Mouse (Mus musculus): ENCODE data around the gene Irgm2. TPM values are rescaled to one million over a fixed set of nuclear protein-coding genes. Genes with fewer than 3 reads are reported as not detected.
"Not testable (repeated sequence)": the region's sequence is repeated elsewhere in the genome, so short reads cannot be mapped to it uniquely, and the experiment has no call there.

Gene Irgm2
- total RNA-seq, 2 experiments from 2014 or later = 8.7 to 14.6 TPM

DNA sequence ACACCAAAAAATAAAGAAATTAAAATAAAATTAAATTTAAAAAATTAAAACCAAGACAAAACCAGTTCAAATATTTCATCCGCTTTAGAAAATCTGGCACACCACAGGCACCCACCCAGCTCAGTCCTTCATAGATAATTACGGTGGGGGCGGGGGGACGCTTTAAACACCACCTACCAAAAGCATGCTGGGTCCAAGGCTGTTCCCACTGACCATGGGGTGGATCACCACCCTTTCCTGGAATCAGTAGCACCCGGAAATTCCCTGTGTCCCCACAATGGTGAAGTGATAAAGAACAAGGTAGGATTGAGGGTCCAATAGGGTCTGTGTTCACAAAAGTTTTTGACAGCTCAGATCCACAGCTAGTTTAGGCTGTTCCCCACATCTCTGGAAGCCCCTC is 16.4 kb downstream of the Irgm2 start:
- peak overlapping the region; percentile 92; the same call in 1 of the 2 replicates for H3K27ac ChIP-seq
- no peak for TF ChIP-seq CTCF (IDR thresholded peaks at IDR 0.05)
- DNase-seq = no peak
- peak overlapping the region; percentile 88 for H3K4me3 ChIP-seq
- intact Hi-C loops (cut with DNase I) = no loop called here

DNA sequence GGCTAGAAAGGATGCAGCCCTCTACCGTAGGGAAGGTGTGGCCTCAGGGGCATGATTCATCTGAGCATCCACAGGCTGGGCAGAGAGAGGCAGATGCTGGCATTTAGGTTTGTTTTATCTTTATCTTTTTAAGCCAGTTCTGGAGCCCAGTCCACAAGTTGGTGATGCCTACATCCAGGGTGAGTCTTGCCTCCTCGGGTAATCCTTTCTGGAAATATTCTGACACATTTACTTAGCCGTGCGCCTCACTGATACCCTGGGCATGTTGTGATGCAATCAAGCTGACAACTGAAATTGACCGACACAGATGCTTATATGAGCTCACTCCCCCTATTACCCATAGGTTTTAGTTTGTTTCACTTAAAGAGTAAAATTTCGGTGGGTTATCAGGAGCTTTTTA is 17.4 kb downstream of the Irgm2 start:
- no peak for DNase-seq
- no peak for TF ChIP-seq CTCF (IDR thresholded peaks at IDR 0.05)
- intact Hi-C loops (cut with DNase I) = no loop called here
- Histone ChIP-seq H3K4me3 (peak overlapping the region; percentile 13; the same call in 1 of the 2 replicates), H3K27ac (no peak overlapping the region)

DNA sequence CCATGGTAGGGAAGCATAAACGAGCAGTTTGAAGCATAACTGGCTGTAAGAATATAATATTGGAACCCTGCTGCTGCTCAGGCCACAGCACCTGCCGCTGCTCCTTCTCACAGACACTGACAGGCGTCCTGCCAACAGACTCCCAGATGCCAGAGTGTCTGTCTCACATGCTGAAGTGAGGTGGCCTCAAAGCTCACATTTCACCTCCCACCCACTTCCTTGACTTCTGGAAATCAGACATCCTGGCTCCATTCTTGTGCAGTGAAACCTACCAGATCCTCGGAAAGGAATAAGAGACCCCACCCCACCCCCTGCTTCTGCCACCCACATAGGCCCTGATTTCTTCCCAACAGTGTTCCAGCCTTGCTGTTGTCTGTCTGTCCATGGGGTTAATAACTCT is 24.3 kb downstream of the Irgm2 start:
- Histone ChIP-seq H3K27ac (peak overlapping the region; percentile 71), H3K4me3 (no peak overlapping the region)
- peak; percentile 85 for DNase-seq
- TF ChIP-seq CTCF (IDR thresholded peaks at IDR 0.05) = no peak
- intact Hi-C loops (cut with DNase I) = no loop called here

DNA sequence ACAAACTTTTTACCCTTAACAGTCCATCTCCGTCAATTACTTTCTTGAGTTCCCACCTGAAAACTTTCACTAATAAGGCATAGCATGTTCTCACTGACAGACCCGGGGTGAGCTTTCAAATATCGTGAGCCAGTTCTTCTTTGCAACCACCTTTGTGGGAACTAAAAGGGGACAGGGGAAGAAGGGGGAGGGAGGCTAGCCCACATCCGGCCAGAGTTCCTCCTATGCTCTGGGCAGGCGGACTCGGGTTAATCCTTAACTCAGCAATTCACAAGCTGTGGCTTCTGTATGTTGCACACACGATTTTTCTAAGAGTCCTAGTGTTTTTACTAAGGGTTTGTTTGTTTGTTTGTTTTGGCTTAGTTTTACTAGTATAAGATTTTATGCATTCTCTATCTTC is 24.9 kb downstream of the Irgm2 start:
- no peak for TF ChIP-seq CTCF (IDR thresholded peaks at IDR 0.05)
- Histone ChIP-seq H3K27ac (peak overlapping the region; percentile 71), H3K4me3 (no peak overlapping the region)
- peak; percentile 28 for DNase-seq
- intact Hi-C loops (cut with DNase I) = no loop called here

DNA sequence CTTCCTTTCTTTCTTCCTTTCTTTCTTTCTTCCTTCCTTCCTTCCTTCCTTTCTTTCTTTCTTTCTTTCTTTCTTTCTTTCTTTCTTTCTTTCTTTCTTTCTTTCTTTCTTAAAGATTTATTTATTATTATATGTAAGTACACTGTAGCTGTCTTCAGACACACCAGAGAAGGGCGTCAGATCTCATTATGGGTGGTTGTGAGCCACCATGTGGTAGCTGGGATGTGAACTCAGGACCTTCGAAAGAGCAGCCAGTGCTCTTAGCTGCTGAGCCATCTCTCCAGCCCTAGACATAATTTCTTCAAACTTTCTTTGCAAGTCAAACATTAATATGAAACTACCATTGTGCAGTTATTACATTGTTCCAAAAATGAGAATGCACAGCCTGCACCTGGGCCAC is 25.5 kb downstream of the Irgm2 start:
- H3K4me3 ChIP-seq, DNase-seq: not testable (repeated sequence)
- intact Hi-C loops (cut with DNase I) = loop anchor here (1.0 to 5.0 kb wide), 2 partner anchors 46 to 77 kb away; no protein-coding TSS in a partner anchor
- H3K27ac ChIP-seq = peak overlapping the region; percentile 71; the same call in 1 of the 2 replicates

DNA sequence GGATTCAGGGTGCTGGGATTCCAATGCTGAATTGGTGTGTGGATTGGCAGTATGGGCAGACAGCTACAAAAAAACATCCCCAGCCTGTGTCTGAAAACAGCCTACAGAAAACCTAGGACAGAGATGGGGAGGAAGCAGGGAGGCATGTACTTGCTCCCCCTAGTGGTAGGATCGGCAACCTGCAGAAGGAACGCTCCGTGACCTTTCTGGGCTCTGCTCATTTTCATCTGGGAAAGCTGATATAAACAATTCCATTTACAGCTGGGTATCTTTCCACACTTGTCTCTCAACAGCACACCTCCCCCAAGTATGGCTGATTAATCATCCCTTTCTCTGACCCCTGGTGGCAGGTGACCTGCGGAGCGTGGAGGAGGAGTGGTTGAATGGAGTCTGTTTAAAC is 26.2 kb downstream of the Irgm2 start:
- H3K27ac ChIP-seq = peak overlapping the region; percentile 68
- DNase-seq = peak; percentile 80
- H3K4me3 ChIP-seq = peak overlapping the region; percentile 30; the same call in 1 of the 2 replicates
- intact Hi-C loops (cut with DNase I) = loop anchor here (1.0 to 5.0 kb wide), 2 partner anchors 46 to 77 kb away; no protein-coding TSS in a partner anchor
- peak; percentile 99; the same call in 1 of the 2 replicates for TF ChIP-seq CTCF (IDR thresholded peaks at IDR 0.05)

DNA sequence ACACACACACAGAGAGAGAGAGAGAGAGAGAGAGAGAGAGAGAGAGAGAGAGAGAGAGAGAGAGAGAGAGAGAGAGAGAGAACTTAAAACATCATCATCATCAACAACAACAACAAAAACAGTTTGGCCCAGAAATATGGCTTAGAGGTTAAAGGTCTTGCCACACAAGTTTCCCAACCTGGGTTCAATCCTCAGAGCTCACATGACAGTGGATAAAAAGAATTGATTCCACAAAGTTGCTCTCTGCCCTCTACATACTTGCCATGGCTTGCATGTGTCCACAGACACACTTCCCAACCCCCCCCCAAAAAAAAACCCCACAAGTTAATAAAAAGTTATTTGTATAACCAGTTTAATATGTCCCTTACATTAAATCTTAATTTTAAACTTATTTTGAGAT is 27.0 kb downstream of the Irgm2 start:
- intact Hi-C loops (cut with DNase I) = loop anchor here (5.0 kb wide), 1 partner anchor 76 kb away; no protein-coding TSS in a partner anchor
- Histone ChIP-seq H3K4me3 (no peak overlapping the region), H3K27ac (no peak overlapping the region)
- DNase-seq = no peak
- no peak for TF ChIP-seq CTCF (IDR thresholded peaks at IDR 0.05)

DNA sequence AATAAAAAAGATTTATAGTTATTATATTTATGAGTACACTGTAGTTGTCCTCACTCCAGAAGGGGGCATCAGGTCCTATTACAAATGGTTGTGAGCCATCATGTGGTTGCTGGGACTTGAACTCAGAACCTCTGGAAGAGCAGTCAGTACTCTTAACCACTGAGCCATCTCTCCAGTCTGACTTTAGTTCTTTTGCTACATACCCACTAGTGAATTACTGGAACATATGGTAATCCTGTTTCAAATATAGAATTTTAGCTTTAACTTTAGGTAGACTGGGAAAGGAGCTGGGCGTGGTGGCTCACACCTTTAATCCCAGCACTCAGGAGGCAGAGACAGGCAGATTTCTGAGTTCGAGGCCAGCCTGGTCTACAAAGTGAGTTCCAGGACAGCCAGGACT is 28.6 kb downstream of the Irgm2 start:
- intact Hi-C loops (cut with DNase I) = loop anchor here (5.0 kb wide), 1 partner anchor 74 kb away; no protein-coding TSS in a partner anchor
- H3K4me3 ChIP-seq, H3K27ac ChIP-seq, DNase-seq: not testable (repeated sequence)

DNA sequence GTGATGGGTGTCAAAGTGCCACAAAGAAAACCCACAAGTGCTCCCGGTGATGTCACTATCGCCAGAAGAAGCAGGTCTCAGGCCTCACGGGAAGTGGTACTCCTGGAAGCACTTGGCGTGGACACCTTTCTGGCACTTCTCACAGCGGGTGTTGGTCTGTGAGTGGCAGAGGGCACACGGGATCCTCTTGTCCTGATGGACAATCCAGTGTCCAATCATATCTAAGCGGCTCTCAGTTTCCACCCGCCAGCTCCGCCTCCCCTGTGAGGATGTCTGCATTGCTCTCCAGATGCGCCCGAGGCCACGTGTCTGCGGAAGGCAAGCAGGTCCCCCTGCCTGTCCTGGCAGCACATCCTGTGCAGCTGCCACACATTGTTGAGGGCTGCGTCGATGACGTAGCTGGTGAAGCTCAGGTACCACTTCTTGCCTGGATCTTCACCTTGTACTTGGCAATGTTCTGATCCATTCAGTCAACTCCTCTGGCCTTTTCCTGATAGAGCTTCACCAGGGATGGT is 31.0 kb downstream of the Irgm2 start:
- intact Hi-C loops (cut with DNase I) = no loop called here
- DNase-seq = no peak
- no peak for TF ChIP-seq CTCF (IDR thresholded peaks at IDR 0.05)
- H3K27ac ChIP-seq = no peak overlapping the region
- no peak overlapping the region for H3K4me3 ChIP-seq

DNA sequence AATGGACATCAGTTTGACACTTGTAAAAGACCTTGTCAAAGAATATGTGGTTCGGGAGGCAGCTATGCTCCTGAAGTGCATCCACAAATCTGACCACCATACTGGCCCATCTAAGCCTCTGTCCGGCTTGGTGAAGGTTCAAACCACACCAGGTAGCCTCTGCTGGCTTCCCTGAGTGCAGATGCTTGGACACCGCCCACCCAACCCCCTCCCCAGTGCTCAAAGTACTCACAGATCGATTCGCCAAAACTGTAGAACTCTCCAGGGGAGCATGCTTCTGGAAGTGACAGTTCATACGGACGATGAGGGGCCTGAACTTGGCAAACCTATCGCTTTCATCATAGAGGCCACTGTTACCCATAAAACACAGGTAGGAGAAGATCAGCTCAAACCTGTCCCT is 31.7 kb downstream of the Irgm2 start:
- intact Hi-C loops (cut with DNase I) = no loop called here
- H3K27ac ChIP-seq = no peak overlapping the region
- no peak for TF ChIP-seq CTCF (IDR thresholded peaks at IDR 0.05)
- no peak for DNase-seq
- H3K4me3 ChIP-seq = no peak overlapping the region

DNA sequence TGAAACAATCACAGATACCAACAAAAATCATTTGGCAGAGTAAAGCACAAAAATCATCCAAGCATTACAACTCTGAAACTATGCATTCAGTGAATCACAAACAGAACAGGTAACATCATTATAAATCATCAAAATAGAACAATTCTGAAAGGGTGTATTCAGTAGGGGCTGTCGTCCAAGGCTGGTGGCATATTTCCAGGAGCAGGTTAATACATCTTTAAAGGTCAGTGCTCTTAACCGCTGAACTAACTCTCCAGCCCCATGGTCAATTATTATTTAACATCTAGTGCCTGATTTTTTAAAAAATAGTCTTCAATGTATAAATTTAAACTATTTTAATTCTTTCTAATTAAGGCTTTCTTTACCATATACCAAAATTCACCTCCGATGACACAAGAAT is 35.1 kb downstream of the Irgm2 start:
- intact Hi-C loops (cut with DNase I); DNase-seq: not testable (repeated sequence)

DNA sequence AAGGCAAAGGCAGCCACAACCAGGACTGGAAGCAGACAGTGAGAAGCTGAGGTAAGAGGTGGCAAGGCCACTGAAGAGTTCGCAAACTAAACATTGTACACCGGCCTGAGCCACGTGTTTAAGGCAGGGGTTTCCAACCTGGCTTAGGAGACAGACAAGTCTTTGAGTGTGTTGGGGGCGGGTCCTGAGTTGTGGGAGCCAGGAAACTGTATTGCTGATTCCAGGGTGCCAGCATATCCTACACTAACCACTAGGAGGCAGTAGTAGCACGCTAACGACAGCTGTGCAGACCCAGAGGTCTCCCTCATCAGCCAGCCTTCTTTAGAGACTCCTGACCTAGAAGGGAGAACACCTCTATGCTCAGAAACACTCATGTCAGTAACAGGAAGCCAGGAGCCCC is 35.7 kb downstream of the Irgm2 start:
- no peak overlapping the region for H3K4me3 ChIP-seq
- intact Hi-C loops (cut with DNase I) = loop anchor here (5.0 kb wide), 1 partner anchor 352 kb away; no protein-coding TSS in a partner anchor
- no peak overlapping the region for H3K27ac ChIP-seq
- DNase-seq = no peak
- peak; percentile 72 for TF ChIP-seq CTCF (IDR thresholded peaks at IDR 0.05)

More for the DNA sequence above, 35.1 kb downstream of the Irgm2 start:
- not testable (repeated sequence) for H3K4me3 ChIP-seq, H3K27ac ChIP-seq

DNA sequence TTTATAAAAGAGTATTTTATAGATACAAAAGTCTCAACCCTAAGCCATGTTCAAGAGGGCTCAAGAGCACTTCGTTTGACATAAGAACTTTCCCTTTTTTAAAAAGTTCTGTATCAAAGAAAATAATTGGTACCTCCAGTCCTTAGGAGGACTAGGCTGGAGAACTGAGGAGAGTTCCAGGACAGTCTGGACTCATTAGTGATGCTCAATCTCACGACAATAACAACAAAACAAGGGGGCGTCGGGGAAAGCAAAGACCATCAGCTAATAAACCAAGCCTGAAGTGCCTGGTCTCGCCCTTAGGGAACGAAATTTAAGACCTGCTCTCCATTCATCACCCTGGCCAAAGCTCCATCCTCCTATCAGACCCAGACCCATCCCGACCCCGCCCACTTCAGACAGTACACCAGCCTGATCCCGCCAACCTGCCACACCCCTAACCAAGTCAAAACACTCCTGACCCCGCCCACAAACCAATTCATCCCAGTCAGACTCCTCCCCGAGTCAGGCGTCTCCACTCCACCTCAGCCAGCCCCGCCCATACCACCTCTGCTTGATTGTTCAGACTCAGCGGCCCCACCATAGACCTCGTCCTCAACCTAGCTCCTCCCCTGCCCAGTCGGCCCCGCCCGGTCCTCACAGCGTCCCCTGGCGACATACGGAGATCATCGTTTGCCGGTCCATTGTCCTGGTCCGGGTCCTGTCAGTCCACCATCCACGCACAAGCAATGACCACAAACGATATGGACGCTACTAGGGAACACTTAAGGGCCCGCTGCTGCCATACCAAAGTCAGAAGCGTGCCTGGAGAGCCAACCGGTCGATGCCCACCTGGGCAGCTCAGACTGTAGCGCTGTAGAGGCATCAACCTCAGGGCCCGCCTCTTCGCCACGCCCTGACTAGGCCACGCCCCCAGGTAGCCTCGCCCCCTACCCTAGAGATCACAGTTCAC is 39.7 kb downstream of the Irgm2 start:
- DNase-seq = peak; percentile 62
- Histone ChIP-seq H3K4me3 (peak overlapping the region; percentile 62), H3K27ac (no peak overlapping the region; the same call in 1 of the 2 replicates)
- intact Hi-C loops (cut with DNase I) = loop anchor here (5.0 kb wide), 1 partner anchor 348 kb away; no protein-coding TSS in a partner anchor
- peak; percentile 46 for TF ChIP-seq CTCF (IDR thresholded peaks at IDR 0.05)

Data from gastrocnemius, adult 2 months (tissue).